Mouse (Mus musculus) frontal cortex, postnatal 36 days (tissue): ENCODE measurements around the gene Arglu1.

Experiments used
- DNase-seq, 2 experiments: peaks; one replicate each; pipeline ENCODE4 v3.0.0; 2022; ENCODE audit warnings: low spot score in 2 of 2

The Arglu1 gene

DNA sequence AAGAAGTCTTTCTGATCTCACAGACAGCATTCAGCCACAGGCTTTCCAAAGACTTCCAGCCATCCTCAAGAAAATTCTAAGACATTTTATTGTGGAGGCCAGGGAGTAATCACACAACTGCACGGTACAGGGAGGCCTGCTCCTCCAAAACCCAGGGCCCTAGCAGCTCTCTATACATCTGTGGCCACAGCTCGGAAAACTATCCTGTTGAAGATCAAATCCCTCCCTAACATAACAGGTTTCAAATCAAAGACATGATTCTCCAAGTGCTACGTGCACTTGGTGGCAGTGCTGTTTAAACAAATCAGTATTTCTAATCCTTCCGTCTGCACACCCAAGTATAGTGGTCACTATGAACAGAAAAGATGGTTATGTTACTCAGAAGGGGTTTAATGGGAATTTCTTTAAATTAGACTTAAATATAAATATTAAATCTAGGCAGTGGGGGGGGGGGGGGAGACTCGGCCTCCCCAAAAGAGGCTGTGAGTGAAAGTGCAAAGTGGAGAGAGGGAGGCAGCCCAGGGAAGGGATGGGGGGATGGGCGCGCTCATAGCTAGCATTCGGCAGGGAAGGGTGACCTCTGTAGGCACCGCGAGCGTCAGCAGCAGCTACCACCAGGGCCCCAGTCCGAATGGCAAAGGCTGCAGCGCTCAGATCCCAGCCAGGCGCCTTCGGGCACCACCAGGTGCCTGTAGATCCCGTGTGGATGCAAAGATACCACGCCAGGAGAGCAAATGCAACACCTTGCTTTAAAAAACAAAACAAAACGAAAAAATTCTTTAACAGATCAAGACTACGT is 31.7 kb downstream of the Arglu1 start:
- DNase-seq: peak; percentile 81 to 86

DNA sequence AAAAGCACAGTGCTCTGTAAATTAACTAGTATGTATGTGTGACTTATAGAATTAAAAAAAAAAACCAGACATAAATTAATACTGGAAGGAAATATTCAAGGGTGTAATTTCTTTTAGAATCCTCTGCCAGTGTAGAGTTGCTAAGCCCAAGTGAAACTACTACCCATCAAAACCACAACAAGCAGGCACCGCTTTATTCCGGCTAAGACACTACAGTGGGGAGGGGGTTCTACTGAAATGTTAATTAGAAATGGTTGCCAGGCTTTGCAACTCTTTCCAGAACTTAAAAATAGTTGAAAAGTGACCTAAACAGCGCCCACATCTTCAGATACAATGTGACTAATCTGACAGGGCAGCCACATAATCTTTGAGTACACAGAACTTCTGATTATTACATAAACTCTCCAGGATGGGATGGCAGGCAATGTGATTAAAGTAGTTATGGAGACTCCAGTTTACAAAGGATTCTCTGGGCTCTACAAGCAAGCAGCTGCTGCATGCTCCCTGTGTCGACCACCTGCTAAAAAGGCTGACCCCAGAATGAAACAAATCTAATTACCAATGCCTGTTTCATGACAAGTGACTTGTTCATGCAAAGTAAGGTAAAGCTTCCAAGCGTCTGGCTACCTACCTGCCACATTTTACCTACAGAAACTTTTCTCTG is 32.5 kb downstream of the Arglu1 start:
- DNase-seq: no peak

DNA sequence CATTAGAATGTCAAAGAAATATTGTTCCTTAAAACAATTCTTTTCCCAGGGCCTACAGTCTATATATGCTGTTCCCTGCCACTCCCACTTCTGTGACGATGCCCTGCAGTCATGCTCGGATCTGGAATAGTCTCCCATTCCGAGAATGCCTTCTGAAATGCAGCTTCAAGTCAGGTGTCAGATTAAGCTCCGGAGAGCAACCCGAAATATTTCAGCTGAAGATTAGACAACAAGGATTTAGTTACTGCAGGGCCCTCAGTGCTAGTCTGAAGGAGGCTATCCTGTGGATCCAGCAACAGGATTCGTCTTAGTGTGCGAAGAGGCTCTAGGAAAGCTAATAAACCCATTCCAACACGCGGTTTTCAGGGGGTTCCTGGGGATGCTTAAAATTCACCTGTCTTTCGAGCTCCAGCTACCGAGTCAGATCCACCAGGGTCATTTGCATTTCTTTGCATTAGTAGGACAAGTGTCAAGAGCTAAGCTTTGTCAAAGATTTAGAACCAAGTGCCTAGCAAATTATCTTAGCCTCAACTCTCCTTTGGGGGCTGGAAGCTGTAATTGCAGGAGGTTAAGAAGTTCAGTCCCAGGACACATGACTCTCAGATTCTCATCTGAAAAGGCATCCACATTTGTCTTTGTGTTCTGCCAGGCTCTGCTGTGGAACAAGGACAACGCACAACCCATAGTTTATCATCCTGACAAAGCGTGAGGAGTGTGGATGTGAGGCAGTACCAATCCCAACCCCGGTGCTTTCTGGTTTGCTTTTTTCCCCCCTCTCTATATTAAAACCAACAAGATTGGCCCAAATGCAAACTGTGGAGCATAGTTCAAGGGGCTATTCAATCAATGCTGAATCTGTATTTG is 33.5 kb downstream of the Arglu1 start:
- peak in 1 of 2 experiments; percentile 36 for DNase-seq

DNA sequence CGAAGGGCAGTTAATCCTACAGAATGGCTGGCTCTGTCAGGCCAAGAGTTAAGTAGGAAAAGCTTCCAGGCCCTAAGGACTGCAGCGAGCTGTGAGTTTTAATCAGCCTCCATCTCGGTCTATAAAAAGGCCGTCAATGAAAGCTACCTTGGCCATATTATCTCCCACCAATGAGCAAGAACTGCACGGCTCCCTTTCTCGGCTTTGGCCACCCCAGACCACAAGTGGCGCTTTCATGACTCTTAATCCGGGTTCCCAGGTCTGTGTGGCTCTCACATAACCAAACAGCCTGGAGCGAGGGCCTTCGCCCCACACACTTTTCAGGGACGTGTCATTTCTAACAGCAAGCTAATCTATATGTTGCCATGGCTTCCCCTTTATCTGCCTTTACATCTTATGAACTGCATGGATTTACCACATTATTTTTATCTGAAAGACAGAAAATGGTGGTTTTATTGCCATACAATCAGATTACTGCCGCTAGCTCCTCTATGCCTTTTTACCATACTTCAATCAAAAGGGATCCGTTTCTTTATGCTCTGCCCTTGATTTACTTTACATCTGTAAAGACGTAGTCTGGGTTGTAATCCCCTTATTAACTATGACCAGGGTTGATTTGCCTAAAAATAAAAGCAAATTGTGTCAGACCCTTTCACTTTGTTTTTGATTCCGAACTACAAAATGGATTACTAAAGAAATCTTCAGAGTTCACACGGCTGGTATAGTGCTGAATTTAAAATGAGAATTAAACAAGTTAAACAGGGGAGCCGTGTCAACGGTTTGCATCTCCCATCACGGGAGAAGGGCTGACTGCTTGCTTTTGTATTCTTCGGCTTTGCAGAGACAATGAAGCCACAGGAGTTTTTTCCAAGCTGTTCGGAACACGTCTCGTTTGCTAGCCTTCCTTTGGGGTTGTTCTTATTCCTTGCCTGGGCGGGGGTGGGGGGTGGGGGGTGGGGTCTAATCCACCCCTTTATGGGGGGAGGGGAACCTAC is 34.7 kb downstream of the Arglu1 start:
- DNase-seq: no peak

DNA sequence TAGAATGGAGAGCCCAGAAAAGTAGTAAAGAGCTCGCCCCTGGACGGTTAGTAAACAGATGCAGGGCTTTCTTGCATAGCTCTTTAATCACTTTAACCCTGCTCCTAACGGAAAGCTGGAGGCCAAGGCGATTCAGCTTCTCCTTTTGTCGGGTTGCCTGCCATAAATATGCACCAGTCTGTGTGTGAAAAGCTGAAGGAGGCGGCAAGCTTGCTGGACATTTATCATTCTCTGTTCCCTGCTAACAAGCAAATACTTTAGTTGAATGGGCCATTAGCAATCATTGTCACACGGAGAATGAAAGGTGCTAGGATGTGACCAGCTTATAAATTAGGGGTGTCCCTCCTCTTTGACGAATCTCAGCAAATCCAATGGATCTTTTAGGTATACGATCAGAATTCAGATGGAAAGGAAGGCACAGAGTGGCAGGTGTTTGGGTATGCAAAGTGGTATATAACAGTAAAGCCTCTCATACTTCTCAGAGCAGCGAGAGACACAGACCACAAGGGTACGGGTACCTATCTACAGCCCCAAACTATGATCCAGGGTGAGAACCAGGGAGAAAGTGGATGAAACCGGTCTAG is 36.3 kb downstream of the Arglu1 start:
- DNase-seq: no peak

DNA sequence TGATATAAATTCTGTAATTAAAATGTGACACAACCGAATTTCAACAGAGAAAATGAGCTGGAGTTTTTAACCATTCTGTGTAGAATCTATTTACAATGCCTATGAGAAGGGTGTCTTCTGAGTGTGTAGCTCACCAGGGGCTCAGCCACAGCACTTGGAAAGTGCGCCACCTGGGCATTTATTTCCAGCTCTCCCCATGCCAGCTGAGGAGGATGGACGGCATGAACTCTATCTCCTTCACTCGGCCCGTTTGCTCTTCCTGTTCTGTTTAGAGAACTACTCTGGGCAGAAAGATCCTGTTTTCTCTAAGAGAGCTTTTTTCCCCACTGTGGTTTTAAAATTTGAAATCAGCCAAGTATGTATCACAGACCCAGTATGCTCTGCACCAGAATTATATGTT is 37.0 kb downstream of the Arglu1 start:
- no peak for DNase-seq

DNA sequence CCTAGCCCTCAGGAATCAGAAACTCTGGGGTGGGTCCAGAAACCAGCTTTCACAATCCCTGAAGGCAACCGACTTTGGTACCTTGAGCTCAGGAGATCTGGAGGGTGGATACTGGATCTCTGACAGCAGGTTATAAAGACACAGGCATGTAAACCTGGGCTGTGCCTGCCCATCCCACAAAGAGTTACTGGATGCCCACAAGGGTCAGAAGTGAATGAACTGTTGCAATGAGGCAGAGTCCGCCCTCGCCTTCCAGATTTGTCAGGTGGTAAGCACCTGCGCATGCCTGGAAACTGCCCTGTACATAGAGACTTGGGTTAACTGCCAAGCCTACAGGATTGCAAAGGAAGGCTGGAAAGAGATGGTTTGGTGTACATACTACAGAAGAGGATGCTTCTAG is 37.9 kb downstream of the Arglu1 start:
- no peak for DNase-seq

DNA sequence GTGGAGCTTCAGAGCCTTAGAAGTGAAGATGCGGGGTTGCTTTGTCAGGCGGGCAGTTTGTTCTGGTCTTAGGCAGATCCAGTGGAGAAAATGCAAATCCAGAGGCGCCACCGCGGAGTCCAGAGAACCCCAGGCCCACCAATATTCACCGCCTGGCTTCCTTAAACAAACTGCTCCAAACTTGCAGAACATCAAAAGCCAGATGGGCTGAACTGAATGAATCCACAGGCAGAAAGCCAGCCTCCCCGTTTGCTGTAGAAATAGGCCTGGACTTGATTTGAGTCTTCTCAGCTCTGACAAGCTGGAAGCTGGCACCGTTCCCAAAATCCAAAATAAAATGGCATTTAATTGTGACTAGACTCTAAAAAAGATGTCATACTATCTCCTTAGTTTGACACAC is 40.4 kb downstream of the Arglu1 start:
- DNase-seq: peak; percentile 65 to 89

DNA sequence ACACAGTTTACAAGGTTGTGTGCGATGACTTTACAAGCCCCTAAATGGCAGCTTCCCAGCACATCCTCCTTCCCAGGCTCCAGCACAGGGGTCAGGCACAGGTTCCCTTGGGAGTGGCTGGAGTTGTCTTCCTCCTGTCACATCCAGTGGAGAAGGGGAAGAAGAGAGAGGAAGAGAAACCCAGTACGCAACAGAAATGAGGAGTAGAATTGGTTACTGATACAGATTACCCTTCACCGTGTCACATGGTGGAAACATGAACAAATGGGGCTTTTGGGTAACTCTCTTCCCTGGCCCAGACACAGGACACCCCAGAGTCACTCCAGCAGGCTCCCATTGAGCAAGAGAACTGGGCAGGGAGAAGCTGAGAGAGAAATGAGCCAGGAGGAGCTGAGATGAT is 40.8 kb downstream of the Arglu1 start:
- no peak for DNase-seq

DNA sequence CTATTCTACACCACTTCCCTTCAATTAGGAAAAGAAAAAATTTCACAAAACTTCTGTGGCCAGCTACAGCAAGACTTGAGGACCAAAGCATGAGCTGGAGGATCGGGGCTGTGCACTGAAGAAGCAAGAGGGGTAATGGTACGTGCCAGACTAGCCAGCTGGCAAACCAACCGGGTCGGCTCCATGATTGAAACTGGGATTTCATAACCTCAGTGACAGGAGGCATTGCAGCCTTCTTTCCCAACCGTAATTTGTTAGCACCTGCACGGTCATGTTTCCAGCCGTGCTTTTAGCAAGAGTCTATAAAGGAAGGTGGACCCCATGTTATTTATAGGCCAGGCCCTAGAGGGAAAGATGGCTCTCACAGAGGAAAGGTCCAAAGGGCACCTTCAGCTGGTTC is 41.6 kb downstream of the Arglu1 start:
- no peak for DNase-seq

DNA sequence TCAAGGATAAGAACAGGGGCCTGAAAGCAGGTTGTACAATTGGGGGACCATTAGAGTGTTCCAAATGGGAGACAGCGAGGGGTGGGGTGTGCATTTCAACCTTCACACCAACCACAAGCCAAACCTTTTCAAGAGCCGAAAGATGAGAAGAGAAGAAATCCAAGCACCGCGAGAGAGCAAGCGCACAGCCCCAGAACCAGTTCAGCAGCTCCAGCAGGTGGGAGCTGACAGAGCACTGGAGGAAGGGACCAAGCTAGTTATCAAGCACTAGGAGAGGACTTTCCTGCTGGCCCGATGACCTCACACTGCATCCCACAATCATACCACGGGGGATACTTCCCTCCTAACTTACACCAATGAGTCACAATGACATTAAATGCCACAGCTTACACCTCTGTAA is 42.5 kb downstream of the Arglu1 start:
- no peak for DNase-seq

DNA sequence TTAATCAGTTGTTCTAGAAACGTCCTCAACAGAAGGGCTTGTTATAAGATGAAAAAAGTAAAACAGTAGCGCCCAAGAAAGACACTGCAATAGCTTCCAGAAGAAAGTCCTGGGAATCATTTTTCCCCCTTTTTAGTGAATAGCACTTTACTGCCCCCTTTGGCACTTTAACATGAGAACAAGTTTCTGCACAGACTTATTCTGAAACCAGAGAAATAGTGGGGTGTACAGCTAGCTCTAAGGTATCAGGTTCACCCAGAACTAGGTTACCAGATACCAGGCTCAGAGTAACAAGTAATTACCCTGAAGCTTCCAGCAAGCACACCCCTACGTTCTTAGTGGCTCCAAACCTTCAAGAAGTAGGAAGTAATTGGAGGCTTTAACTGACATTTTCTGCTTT is 43.0 kb downstream of the Arglu1 start:
- no peak for DNase-seq

DNA sequence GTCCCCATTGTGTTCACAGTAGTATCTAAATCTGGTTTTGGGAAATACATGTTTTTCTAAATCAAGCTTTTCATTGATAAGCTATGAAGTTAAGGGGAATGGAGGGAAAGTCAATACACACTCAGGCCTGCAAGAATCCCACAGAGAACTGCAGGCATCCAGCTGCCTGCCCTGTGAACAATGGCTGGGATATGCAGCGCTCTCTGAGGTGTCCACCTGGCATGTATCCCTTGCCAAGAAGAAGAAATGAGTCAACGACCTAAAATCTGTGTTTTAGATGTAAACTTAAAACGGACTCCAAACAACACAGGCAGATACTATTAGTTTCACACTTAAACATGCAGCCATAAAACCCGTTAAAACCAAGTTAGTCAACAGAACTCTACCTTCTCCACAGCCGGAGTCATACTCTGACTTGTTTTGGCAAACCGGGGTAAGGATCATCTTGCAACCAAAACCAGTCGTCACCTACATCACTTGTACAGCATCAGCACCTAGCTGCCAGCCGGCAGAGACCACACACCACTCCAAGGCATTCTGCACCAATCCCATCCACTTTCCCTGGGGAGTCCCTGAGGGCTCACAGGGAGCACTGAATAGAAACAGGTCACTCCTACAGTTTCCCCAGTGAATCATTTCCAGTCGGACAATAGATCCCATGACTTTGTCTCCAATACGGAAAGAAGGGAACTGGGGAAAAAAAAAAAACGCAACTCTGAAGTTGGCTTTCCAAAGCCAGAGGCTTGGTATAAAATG is 46.0 kb downstream of the Arglu1 start:
- no peak for DNase-seq

DNA sequence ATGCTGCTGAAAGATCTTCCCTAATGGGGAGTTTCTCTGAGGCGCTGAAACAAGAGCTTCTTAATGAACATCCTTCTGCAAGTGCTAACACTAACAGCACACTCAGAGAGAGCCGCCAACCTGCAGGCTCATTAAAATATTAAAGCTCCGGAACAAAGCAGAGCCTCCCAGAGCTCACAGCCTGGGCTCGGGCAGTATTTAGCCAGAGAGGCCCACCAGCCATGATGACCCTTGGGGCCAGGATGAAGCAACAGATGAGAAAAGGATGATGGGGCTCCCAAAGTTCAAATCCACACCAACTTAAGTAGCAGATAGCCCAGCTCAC is 50.1 kb downstream of the Arglu1 start:
- no peak for DNase-seq

DNA sequence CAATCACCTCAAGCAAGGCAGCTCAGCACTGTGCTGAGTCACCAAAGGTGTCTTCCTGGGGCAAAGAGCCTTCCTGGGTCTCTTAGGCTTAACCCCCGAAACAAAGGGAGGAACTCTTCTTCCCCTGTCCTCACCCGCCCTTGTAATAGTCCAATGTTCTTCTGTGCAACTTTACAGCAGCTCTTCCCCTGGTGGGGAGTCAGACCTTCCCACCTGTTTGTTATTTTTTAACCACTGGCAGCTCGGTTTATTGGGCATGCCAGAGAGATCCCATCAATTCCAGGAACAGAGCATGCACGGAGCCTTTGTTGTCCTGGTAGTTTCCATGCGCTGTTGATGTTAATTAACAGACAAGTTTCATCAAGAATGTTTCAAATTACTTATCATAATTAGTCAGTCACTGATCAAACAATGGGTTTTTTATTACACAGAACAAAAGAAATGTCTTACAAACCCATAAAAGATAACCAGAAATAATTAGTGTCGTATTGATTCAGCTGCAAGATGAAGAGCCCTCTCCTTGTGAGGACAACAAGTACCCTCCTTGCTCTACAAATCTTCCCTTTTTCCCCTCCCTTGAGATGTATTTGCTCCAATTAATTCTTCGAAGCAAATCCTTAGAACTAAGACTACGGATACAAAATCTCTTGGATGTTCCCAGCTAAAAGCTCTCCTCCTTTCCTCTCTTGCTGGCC is 50.6 kb downstream of the Arglu1 start:
- DNase-seq: no peak

DNA sequence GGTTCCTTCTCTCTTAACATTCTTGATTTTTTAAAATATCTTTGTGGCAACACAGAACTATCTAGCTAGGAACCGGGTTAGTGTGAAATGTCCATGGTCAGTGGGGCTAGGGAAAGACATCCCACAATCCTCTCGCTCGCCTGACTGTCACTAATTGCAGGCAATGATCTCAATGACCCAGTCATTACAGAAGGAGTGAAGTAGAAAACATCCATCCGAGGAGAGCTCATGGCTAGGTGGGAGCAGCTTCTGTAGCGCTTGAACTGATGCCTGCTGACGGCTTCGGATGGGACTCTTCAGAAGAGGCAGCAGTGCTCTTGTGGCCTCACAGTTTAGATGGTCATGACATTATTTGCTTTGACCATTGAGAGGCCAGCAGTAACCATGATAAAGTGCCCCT is 58.9 kb downstream of the Arglu1 start:
- DNase-seq: no peak

DNA sequence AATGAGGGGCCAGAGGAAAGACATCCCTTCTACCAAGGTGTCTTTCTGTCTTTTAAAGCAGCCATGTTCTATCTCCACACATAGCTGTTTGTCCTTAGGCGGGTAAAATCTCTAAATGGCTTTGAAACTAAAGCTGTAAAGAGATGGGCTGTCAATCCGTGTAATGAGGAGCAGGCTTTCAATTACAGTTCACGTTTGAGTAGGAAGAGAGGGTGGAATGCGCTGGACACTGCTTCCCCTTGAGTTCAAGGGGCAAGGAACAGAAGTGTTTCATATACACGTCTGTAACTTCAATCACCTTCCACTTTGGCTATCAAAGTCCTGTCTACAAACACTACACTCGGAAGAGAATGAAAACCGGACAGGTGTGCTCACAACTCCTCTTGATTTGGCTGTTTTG is 66.3 kb downstream of the Arglu1 start:
- no peak for DNase-seq

DNA sequence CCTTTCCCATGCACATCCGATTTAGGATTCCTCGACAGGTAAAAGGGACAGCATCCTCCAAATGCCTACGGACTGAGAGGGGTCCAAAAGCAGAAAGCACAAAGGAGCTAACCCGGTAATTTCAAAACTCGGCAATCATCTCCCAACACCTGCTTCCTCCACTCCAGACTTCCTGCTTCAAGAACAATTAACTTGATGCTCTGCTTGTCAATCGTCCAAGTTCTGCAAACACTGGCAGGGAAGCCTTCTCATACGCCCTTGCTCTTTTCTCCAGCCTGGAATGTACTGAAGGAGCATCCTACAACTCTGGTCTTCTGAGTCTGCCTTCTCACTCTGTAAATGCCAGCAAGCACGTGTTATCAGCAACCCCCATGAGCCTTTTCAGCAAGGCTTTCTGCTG is 66.8 kb downstream of the Arglu1 start:
- no peak for DNase-seq

DNA sequence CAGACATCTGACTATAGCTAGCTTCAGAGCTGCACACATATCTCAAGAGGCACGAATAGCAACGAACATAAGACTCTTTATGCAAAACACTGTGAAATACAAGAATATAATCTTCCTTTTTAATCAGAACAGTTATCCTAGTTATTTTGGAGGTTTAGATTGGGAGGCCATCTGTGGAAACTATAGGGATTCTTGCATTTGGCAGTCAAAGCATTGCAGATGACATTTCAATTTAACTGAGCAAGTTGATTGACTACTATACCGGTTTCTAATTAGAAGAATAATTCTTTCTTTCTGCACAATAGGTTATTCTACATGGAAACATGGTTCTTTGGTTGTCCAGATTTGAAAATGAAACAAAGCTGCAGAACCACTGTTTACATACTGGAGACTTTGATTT is 67.8 kb downstream of the Arglu1 start:
- DNase-seq: no peak

DNA sequence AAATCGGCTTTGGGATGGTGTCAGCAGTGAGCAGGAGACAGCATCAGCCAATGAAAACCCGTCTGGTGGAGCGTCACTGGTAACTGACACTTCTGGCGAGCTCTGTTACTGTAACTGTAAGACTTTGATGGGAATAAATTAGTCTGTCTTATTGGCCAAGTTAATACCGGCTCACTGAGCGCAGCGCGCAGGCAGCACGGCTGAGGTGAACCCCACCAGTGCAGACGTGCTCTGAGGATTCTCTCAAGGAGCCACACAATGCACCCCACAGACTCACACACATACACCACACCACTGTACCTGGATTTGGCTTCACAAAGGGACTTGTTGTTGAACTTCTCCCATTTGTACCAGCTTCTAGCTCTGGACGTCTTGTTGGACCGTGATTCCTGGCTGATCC is 68.3 kb downstream of the Arglu1 start:
- DNase-seq: no peak
